Comparison of ENCODE assay signal across 23 mouse cellular contexts in genomic region chr9:55225165-55225737, GRCm38 (mm10). TPM values are rescaled to one million over a fixed set of nuclear protein-coding genes. Genes with fewer than 3 reads are reported as not detected.
A peak's percentile ranks its signal among the peaks of the same experiment; 100 is the strongest.
DNase-seq lines count a peak whose midpoint lies in the region; ATAC-seq and TF ChIP-seq lines count a peak whose summit lies in the region.
"Had no signal": no experiment of that assay in that cellular context is flagged by ENCODE, and none has a peak within 500 bp of the region (broad histone marks: within the 10 kb centered on the region; RNA-seq: fewer than 3 reads in every experiment).

No protein-coding gene starts in this region.

- H3K27ac ChIP-seq in heart, adult 2 months = peak overlapping the region; percentile 48
- H3K27ac ChIP-seq in heart, embryonic 11.5 days (ENCODE audit: low read depth, low read length) = no peak overlapping the region
- H3K27ac ChIP-seq: forebrain, embryonic 13.5 days; heart, embryonic 13.5 days; hindbrain, embryonic 12.5 days; kidney, embryonic 15.5 days; limb, embryonic 15.5 days; midbrain, embryonic 13.5 days had no signal

- H3K27me3 ChIP-seq in heart, adult 2 months (ENCODE audit: control insufficient read depth, insufficient read depth, low read length) = no peaks in the 10 kb centered on the region
- no peaks in the 10 kb centered on the region for H3K27me3 ChIP-seq in heart, embryonic 11.5 days (ENCODE audit: control insufficient read depth, insufficient read depth, low read length)
- H3K27me3 ChIP-seq: forebrain, embryonic 13.5 days; heart, embryonic 13.5 days; hindbrain, embryonic 12.5 days; kidney, embryonic 15.5 days; limb, embryonic 15.5 days; midbrain, embryonic 13.5 days; neural tube, embryonic 13.5 days had no signal

- intact Hi-C loops in heart, adult 2 months (cut with DNase I) = loop anchor here (2.0 kb wide), 1 partner anchor 16 kb away; the partner anchor contains the start of gene Fbxo22

- H3K9ac ChIP-seq in heart, adult 2 months (ENCODE audit: low read depth, low read length) = no peak overlapping the region
- H3K9ac ChIP-seq in heart, embryonic 11.5 days (ENCODE audit: low read depth, low read length) = no peak overlapping the region
- H3K9ac ChIP-seq: forebrain, embryonic 13.5 days; heart, embryonic 13.5 days; hindbrain, embryonic 12.5 days; kidney, embryonic 15.5 days; limb, embryonic 15.5 days; lung, embryonic 14.5 days; midbrain, embryonic 13.5 days; neural tube, embryonic 13.5 days had no signal

- 63% methylated on average over 7 of the region's 7 CpGs for WGBS in heart, adult 2 months
- 80% methylated on average over 7 of the region's 7 CpGs for WGBS in heart, embryonic 11.5 days (ENCODE audit: insufficient replicate concordance)

- peaks cover 3% of the 10 kb centered on the region for H3K4me1 ChIP-seq in heart, adult 2 months (ENCODE audit: control insufficient read depth, insufficient read depth, low read length)
- H3K4me1 ChIP-seq in heart, embryonic 11.5 days (ENCODE audit: control insufficient read depth, insufficient read depth, low read length) = no peaks in the 10 kb centered on the region
- H3K4me1 ChIP-seq: forebrain, embryonic 13.5 days; heart, embryonic 13.5 days; hindbrain, embryonic 12.5 days; kidney, embryonic 15.5 days; limb, embryonic 15.5 days; midbrain, embryonic 13.5 days; neural tube, embryonic 13.5 days had no signal

- peaks cover 16% of the 10 kb centered on the region for H3K36me3 ChIP-seq in heart, adult 2 months (ENCODE audit: control insufficient read depth, insufficient read depth, low read length)
- peaks cover 31% of the 10 kb centered on the region for H3K36me3 ChIP-seq in heart, embryonic 11.5 days (ENCODE audit: control insufficient read depth, insufficient read depth, low read length)

- peak in 1 of 2 experiments; percentile 43 for DNase-seq in heart, adult 2 months
- peak; percentile 38 to 47 for DNase-seq in kidney, postnatal 36 days
- no peak for DNase-seq in kidney, postnatal 14 days
- peak; percentile 19 for DNase-seq in 3T3-L1 (ENCODE audit: low read depth, low spot score)
- peak; percentile 29 for DNase-seq in R1 (ENCODE audit: low read depth, low spot score)
- DNase-seq in embryo, embryonic 10.5 days (ENCODE audit: low spot score) = no peak
- no peak for DNase-seq in layer of hippocampus, adult 9-10 months (ENCODE audit: low spot score)
- DNase-seq: adrenal gland, postnatal 25 days; B cell, adult 2 months; cerebellum, adult 18-20 months; gastrocnemius, postnatal 14 days; lung, embryonic 14.5 days; right cerebral cortex, adult 18-20 months had no signal

- TF ChIP-seq CTCF in heart, adult 2 months (IDR thresholded peaks at IDR 0.05) = no peak

- peak; percentile 79 for TF ChIP-seq EP300 in heart, adult 2 months (IDR thresholded peaks at IDR 0.05; ENCODE audit: insufficient read depth, low read depth, low read length)

- H3K79me2 ChIP-seq in heart, adult 2 months (replicated peaks; ENCODE audit: control insufficient read depth, insufficient read depth, low read length) = no peaks in the 10 kb centered on the region

- H3K4me2 ChIP-seq in heart, embryonic 11.5 days = no peak overlapping the region
- H3K4me2 ChIP-seq: forebrain, embryonic 13.5 days; heart, embryonic 13.5 days; hindbrain, embryonic 12.5 days; kidney, embryonic 15.5 days; limb, embryonic 15.5 days; lung, embryonic 14.5 days; midbrain, embryonic 13.5 days; neural tube, embryonic 13.5 days had no signal

- H3K9me3 ChIP-seq in heart, embryonic 11.5 days (replicated peaks; ENCODE audit: control insufficient read depth, low read length) = no peaks in the 10 kb centered on the region
- H3K9me3 ChIP-seq: forebrain, embryonic 13.5 days; heart, embryonic 13.5 days; hindbrain, embryonic 12.5 days; kidney, embryonic 15.5 days; limb, embryonic 15.5 days; midbrain, embryonic 13.5 days; neural tube, embryonic 13.5 days had no signal

- peak; percentile 30; the same call in 1 of the 2 replicates for TF ChIP-seq POLR2A in heart, adult 2 months (IDR thresholded peaks at IDR 0.05; ENCODE audit: insufficient read depth, low read depth, low read length)

- ATAC-seq in heart, embryonic 11.5 days (replicated peaks; ENCODE audit: insufficient number of reproducible peaks, low FRiP score, low TSS enrichment) = no peak
- ATAC-seq: activated CD4-positive, CD25-positive, alpha-beta regulatory T cell, adult 4 months; forebrain, embryonic 13.5 days; midbrain, embryonic 13.5 days had no signal

- no peak overlapping the region for H3K4me3 ChIP-seq in heart, adult 2 months
- no peak overlapping the region for H3K4me3 ChIP-seq in heart, embryonic 11.5 days (ENCODE audit: low read depth, low read length)
- H3K4me3 ChIP-seq: erythroblast, embryonic 14.5 days; forebrain, embryonic 13.5 days; heart, embryonic 13.5 days; hindbrain, embryonic 12.5 days; kidney, embryonic 15.5 days; limb, embryonic 15.5 days; midbrain, embryonic 13.5 days; neural tube, embryonic 13.5 days had no signal

RNA-seq across cellular contexts. Expression of gene Fbxo22, which starts 16.5 kb away (rescaled TPM):
- total RNA-seq in heart, adult 2 months (2021) = 10 to 100 TPM; 31.4 to 34.7 TPM
- polyA plus RNA-seq in heart, adult 2 months (2012; rRNA removed) = 12.9 and 20.7 TPM in 2 replicates
- 64.5 and 75.5 TPM in 2 replicates for polyA plus RNA-seq in heart, embryonic 11.5 days (2014; fragmentation: Nextera tagmentation; extraction: Ambion mirVana)

Comparison
In these comparisons a context has a peak if more than half of its experiments do, and no peak if none do; other contexts are left out.
1. DNase-seq: peak in kidney, postnatal 36 days (2 of 2), 3T3-L1 (single experiment) and R1 (single experiment); none in kidney, postnatal 14 days (single experiment), embryo, embryonic 10.5 days (single experiment) and layer of hippocampus, adult 9-10 months (single experiment).